Mouse (Mus musculus) liver, embryonic 13.5 days (tissue): ENCODE measurements around the gene Gtf2f1. TPM values are rescaled to one million over a fixed set of nuclear protein-coding genes. Genes with fewer than 3 reads are reported as not detected.

ENCODE experiments used
- ATAC-seq: fragments of 200-750 bp; cut with Nextera tagmentation; 2 replicates; pipeline ENCODE4 v1.8.0; 2017; ENCODE audit warnings: low read depth, mild to moderate bottlenecking, moderate number of reproducible peaks, moderate library complexity
- DNase-seq: peaks from one replicate; pipeline ENCODE4 v3.0.0; 2022
- H3K27ac ChIP-seq: fragments of 300-500 bp; sonication (generic); 2 replicates; pipeline ENCODE4 v1.5.1; 2015; ENCODE audit warnings: moderate library complexity, mild to moderate bottlenecking, inconsistent platforms
- H3K27me3 ChIP-seq: fragments of 300-500 bp; sonication (generic); 2 replicates; pipeline ENCODE4 v1.6.1; 2015; ENCODE audit warnings: mild to moderate bottlenecking, inconsistent platforms
- H3K36me3 ChIP-seq: fragments of 300-500 bp; sonication (generic); 2 replicates; pipeline ENCODE4 v1.6.1; 2015; ENCODE audit warnings: mild to moderate bottlenecking, inconsistent platforms
- H3K4me1 ChIP-seq: fragments of 300-500 bp; sonication (generic); replicated peaks from 2 replicates; pipeline ENCODE4 v1.6.1; 2015; ENCODE audit warnings: inconsistent platforms
- H3K4me2 ChIP-seq: fragments of 300-500 bp; sonication (generic); 2 replicates; pipeline ENCODE4 v1.6.1; 2015; ENCODE audit warnings: inconsistent platforms, mild to moderate bottlenecking, moderate library complexity
- H3K4me3 ChIP-seq: fragments of 300-500 bp; sonication (generic); replicated peaks from 2 replicates; pipeline ENCODE4 v1.5.1; 2015; ENCODE audit warnings: mild to moderate bottlenecking, inconsistent platforms
- H3K9ac ChIP-seq: fragments of 300-500 bp; sonication (generic); 2 replicates; pipeline ENCODE4 v1.6.1; 2015; ENCODE audit warnings: mild to moderate bottlenecking, inconsistent platforms
- H3K9me3 ChIP-seq: fragments of 300-500 bp; sonication (generic); replicated peaks from 2 replicates; pipeline ENCODE4 v1.6.1; 2016; ENCODE audit warnings: inconsistent platforms
- WGBS: fragments of 180-500 bp; shearing (Covaris S2); methylation state at CpG from one replicate; pipeline ENCODE4 v1.1.7; 2015; ENCODE audit not compliant: insufficient replicate concordance; 5-methylcytosine and 5-hydroxymethylcytosine counted together
- polyA plus RNA-seq: library from polyadenylated mRNA; unstranded; fragments of >200 nt; fragmentation: Nextera tagmentation; extraction: Ambion mirVana; gene quantifications from 2 replicates; pipeline ENCODE4 v1.2.1, GENCODE M21; 2015

Gtf2f1 gene
- polyA plus RNA-seq, 1 experiment from 2014 or later = 64.4 TPM

DNA sequence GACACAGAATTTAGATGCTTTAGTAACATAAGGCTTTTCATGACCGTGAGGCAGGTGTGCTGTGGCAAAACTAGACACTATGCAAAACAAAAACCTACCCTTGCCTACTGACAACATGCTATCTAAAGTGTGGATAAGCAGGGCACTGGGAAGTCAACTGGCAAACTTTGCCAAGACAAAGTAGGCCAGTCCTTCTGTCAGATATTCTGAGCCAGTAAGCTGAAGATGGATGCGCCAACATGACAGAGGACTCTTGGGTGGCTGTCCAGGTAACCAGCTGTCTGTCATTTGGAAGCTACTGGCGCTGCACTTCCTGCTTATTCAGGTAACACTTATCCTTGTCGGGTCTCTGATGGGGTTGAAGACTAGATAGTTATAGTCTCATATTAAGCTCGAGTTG is 41.0 kb downstream of the Gtf2f1 start:
- Histone ChIP-seq H3K4me1 (peaks cover 5% of the 10 kb centered on the region), H3K27me3 (peaks cover 29% of the 10 kb centered on the region), H3K4me2 (no peak overlapping the region), H3K9ac (no peak overlapping the region), H3K36me3 (no peaks in the 10 kb centered on the region), H3K27ac (no peak overlapping the region), H3K9me3 (no peaks in the 10 kb centered on the region), H3K4me3 (no peak overlapping the region)
- no peak for DNase-seq
- 47% methylated on average over 5 of the region's 5 CpGs for WGBS
- ATAC-seq = no peak

- H3K4me2 ChIP-seq = no peak overlapping the region
- DNase-seq = no peak
- H3K27me3 ChIP-seq = peaks cover 31% of the 10 kb centered on the region
- no peak overlapping the region for H3K27ac ChIP-seq
- no peak overlapping the region for H3K9ac ChIP-seq
- peaks cover 1% of the 10 kb centered on the region for H3K4me1 ChIP-seq
- H3K4me3 ChIP-seq = no peak overlapping the region
- H3K9me3 ChIP-seq = no peaks in the 10 kb centered on the region
- no peaks in the 10 kb centered on the region for H3K36me3 ChIP-seq
- 51% methylated on average over 3 of the region's 3 CpGs for WGBS
- ATAC-seq = no peak
These were observed 41.8 kb downstream of the Gtf2f1 start for GRCm38 (mm10) chr17:56969321-56969720.

- no peak for DNase-seq
- Histone ChIP-seq H3K27ac (no peak overlapping the region), H3K4me1 (peaks cover 3% of the 10 kb centered on the region; the same call in 1 of the 2 replicates), H3K9ac (no peak overlapping the region), H3K36me3 (no peaks in the 10 kb centered on the region), H3K9me3 (no peaks in the 10 kb centered on the region), H3K4me3 (no peak overlapping the region), H3K4me2 (no peak overlapping the region), H3K27me3 (peaks cover 25% of the 10 kb centered on the region)
- 60% methylated on average over 6 of the region's 6 CpGs for WGBS
- no peak for ATAC-seq
These were observed 47.4 kb downstream of the Gtf2f1 start for GRCm38 (mm10) chr17:56963646-56964045.

DNA sequence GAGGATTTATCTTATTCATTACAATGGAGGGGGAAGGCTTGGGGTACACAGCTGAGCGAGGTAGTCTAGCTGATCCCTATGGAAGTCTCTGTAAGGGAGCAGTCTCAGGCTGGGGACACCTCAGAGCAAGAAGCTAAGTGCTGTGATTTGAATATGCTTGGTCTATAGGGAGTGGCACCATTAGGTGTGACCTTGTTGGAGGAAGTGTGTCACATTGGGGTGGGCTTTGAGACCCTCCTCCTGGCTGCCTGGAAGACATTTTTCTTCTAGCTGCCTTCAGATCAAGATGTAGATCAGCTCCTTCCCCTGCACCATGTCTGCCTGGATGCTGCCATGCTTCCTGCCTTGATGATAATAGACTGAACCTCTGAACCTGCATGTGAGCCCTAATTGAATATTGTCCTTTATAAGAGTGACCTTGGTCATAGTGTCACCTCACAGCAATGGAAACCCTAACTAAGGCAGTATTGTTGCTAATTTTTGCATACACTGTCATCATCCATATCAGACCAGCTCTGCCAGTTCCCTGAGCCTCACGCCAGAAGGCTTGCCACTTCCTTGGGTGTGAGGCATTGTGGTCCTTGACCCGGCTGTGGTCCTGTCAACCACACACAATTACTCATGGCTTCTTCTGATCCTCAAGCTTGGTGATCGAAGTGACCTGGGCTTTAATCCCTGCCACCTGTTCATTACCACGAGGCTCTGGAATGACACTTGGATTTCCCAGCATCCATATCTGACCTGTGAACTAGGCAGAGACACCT is 48.3 kb downstream of the Gtf2f1 start:
- Histone ChIP-seq H3K9ac (no peak overlapping the region), H3K4me2 (no peak overlapping the region), H3K9me3 (no peaks in the 10 kb centered on the region), H3K36me3 (no peaks in the 10 kb centered on the region), H3K27me3 (peaks cover 22% of the 10 kb centered on the region), H3K27ac (no peak overlapping the region), H3K4me1 (peaks cover 11% of the 10 kb centered on the region), H3K4me3 (no peak overlapping the region)
- ATAC-seq (no peak), DNase-seq (no peak)
- WGBS = 52% methylated on average over 5 of the region's 5 CpGs

- no peak overlapping the region for H3K4me2 ChIP-seq
- WGBS = 79% methylated on average over 4 of the region's 4 CpGs
- no peaks in the 10 kb centered on the region for H3K36me3 ChIP-seq
- no peak overlapping the region for H3K4me3 ChIP-seq
- no peak overlapping the region for H3K9ac ChIP-seq
- DNase-seq (no peak), ATAC-seq (no peak)
- H3K27ac ChIP-seq = no peak overlapping the region
- H3K4me1 ChIP-seq = peaks cover 16% of the 10 kb centered on the region
- no peaks in the 10 kb centered on the region for H3K9me3 ChIP-seq
- peaks cover 20% of the 10 kb centered on the region for H3K27me3 ChIP-seq
These were observed 49.2 kb downstream of the Gtf2f1 start for GRCm38 (mm10) chr17:56961880-56962279.

GRCm38 (mm10) chr17:56958667-56959066 is 52.4 kb downstream of the Gtf2f1 start:
- H3K27ac ChIP-seq = no peak overlapping the region
- ATAC-seq (no peak), DNase-seq (no peak)
- no peak overlapping the region for H3K4me3 ChIP-seq
- peaks cover 16% of the 10 kb centered on the region for H3K4me1 ChIP-seq
- peaks cover 28% of the 10 kb centered on the region for H3K27me3 ChIP-seq
- no peaks in the 10 kb centered on the region for H3K9me3 ChIP-seq
- WGBS = 52% methylated on average over 4 of the region's 4 CpGs
- no peak overlapping the region for H3K9ac ChIP-seq
- peak overlapping the region; percentile 41 for H3K4me2 ChIP-seq
- no peaks in the 10 kb centered on the region for H3K36me3 ChIP-seq

DNA sequence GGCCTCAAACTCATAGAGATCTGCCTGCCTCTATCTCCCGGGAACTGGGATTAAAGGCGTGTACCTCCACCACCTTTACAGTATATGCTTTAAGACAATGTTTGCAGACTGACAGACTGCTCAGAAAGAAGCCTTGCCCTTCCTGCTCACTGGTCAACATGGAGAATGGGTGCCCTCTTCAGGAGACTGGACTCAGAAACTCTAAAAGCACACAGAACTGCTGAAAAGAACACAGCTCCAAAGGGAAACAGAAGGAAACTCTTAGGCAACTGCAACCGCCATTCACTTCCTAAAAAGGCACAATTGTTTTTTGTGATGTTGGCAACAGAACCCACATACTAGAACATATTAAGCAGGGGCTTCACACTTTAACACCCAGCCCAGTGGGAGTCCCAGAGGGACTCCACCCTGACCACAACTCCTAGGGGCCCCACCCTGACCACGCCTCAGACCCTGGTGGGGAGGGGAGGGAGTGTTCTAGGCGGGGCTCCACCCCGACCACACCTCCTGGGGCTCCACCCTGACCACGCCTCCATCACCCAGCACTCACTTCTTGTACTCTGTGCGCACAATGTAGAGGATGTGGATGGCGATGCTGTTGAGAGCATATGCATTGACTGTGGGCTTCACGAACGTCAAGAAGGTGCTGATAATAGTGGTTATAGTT is 53.2 kb downstream of the Gtf2f1 start:
- Histone ChIP-seq H3K4me2 (peak overlapping the region; percentile 41), H3K27ac (peak overlapping the region; percentile 30; the same call in 1 of the 2 replicates)

GRCm38 (mm10) chr17:56954871-56955270 is 56.2 kb downstream of the Gtf2f1 start:
- Histone ChIP-seq H3K4me3 (no peak overlapping the region), H3K9ac (no peak overlapping the region), H3K4me2 (no peak overlapping the region), H3K36me3 (no peaks in the 10 kb centered on the region), H3K4me1 (peaks cover 16% of the 10 kb centered on the region), H3K27ac (no peak overlapping the region), H3K27me3 (peaks cover 25% of the 10 kb centered on the region), H3K9me3 (no peaks in the 10 kb centered on the region)
- WGBS = 62% methylated on average over 7 of the region's 7 CpGs
- ATAC-seq (no peak), DNase-seq (no peak)

More for the DNA sequence above, 53.2 kb downstream of the Gtf2f1 start:
- WGBS = 9% methylated on average over 11 of the region's 11 CpGs
- Histone ChIP-seq H3K4me1 (peaks cover 16% of the 10 kb centered on the region), H3K27me3 (peaks cover 28% of the 10 kb centered on the region), H3K4me3 (no peak overlapping the region), H3K9me3 (no peaks in the 10 kb centered on the region), H3K36me3 (no peaks in the 10 kb centered on the region), H3K9ac (no peak overlapping the region)
- peak; percentile 98 for ATAC-seq
- peak; percentile 79 for DNase-seq

Other genes starting within 250 kb of the Gtf2f1 start
- 17.2 and 17.5 TPM in 2 replicates for gene Dus3l, start 246.5 kb downstream of the Gtf2f1 start, polyA plus RNA-seq
- gene Prr22, start 241.0 kb downstream of the Gtf2f1 start, polyA plus RNA-seq = 0.45 and 0.61 TPM in 2 replicates
- 10.1 and 10.7 TPM in 2 replicates for gene Rfx2, start 180.3 kb downstream of the Gtf2f1 start, polyA plus RNA-seq
- not detected in 2 replicates for gene Acsbg2, start 136.8 kb downstream of the Gtf2f1 start, polyA plus RNA-seq
- 0.03 and 0.08 TPM in 2 replicates for gene 1700061G19Rik, start 135.8 kb downstream of the Gtf2f1 start, polyA plus RNA-seq
- gene Mllt1, start 75.9 kb downstream of the Gtf2f1 start, polyA plus RNA-seq = 11.0 and 12.1 TPM in 2 replicates
- not detected in 2 replicates for gene Acer1, start 29.2 kb downstream of the Gtf2f1 start, polyA plus RNA-seq
- gene Clpp, start 21.0 kb downstream of the Gtf2f1 start, polyA plus RNA-seq = 88.2 and 100.0 TPM in 2 replicates
- 19.7 and 20.9 TPM in 2 replicates for gene Alkbh7, start 13.9 kb downstream of the Gtf2f1 start, polyA plus RNA-seq
- gene Pspn, start 11.3 kb downstream of the Gtf2f1 start, polyA plus RNA-seq = 0.23 TPM in 1 of 2 replicates, not detected in the other
- 0.20 and 0.21 TPM in 2 replicates for gene Gm17949, start 181 bp upstream of the Gtf2f1 start, polyA plus RNA-seq
- gene Khsrp, start 20.2 kb upstream of the Gtf2f1 start, polyA plus RNA-seq = 26.2 and 27.8 TPM in 2 replicates
- gene Slc25a41, start 30.4 kb upstream of the Gtf2f1 start, polyA plus RNA-seq = not detected in 2 replicates
- 2.9 and 3.1 TPM in 2 replicates for gene Crb3, start 47.8 kb upstream of the Gtf2f1 start, polyA plus RNA-seq
- gene Slc25a23, start 48.6 kb upstream of the Gtf2f1 start, polyA plus RNA-seq = 2.4 and 2.9 TPM in 2 replicates
- 0.97 and 1.6 TPM in 2 replicates for gene Dennd1c, start 67.2 kb upstream of the Gtf2f1 start, polyA plus RNA-seq
- gene Tubb4a, start 76.5 kb upstream of the Gtf2f1 start, polyA plus RNA-seq = 0.55 and 0.87 TPM in 2 replicates
- 1.0 and 1.1 TPM in 2 replicates for gene Tnfsf9, start 94.0 kb upstream of the Gtf2f1 start, polyA plus RNA-seq
- gene Cd70, start 138.5 kb upstream of the Gtf2f1 start, polyA plus RNA-seq = not detected in 2 replicates
- 1.4 and 1.8 TPM in 2 replicates for gene Tnfsf14, start 182.9 kb upstream of the Gtf2f1 start, polyA plus RNA-seq
- 98.2 and 119 TPM in 2 replicates for gene C3, start 216.8 kb upstream of the Gtf2f1 start, polyA plus RNA-seq
- gene Gpr108, start 237.2 kb upstream of the Gtf2f1 start, polyA plus RNA-seq = 13.7 and 15.2 TPM in 2 replicates
- gene Trip10, start 238.2 kb upstream of the Gtf2f1 start, polyA plus RNA-seq = 10.4 and 11.9 TPM in 2 replicates